Mouse (Mus musculus): ENCODE results near the gene Kat2b.
"Not testable (repeated sequence)": the region's sequence is repeated elsewhere in the genome, so short reads cannot be mapped to it uniquely, and the experiment has no call there.

Gene Kat2b

DNA sequence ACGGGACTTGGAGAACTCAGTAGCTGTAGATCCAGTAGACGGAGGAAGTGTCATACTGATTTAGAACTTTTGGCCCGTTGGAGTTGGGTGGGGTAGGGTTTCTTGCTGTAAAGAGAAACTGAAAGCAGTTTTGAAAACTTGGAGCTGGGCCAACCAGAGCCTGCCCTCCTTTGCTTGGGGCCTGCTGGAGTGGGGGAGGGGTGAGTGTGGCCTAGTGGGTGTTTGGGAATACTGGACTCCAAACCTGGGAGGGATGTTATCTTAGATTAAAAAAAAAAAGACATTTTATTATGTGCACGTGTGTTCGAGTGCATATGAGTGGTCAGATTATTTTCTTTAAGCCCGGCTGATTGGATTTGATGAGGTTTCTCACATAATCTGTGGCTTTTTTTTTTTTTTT is 3.2 kb downstream of the Kat2b start:
- peak; percentile 73 for DNase-seq (ENCODE audit: low spot score)

DNA sequence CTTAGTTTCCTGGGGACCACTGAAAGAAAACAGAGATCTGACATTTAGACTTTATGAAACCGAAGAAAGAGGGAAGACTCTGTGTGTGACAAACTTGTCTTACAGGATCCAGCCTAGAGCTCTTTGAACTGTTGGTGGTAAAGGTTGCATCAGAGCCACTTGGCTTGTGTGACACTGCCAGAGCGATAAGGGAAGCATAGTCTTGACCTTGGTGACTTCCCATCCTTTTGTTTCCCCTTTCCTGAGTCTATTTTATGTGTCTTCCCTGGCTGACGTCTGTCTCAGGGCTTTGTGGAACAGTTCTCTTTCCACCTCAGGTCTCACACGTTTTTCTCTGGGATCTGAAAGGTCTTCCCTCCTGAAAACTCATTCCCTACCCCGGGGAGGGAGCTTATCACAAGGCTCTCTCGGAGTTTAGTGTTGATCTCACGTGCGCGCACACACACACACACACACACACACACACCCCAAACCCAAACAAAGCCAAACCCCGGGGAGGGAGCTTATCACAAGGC is 3.8 kb downstream of the Kat2b start:
- no peak for DNase-seq (ENCODE audit: low spot score)

DNA sequence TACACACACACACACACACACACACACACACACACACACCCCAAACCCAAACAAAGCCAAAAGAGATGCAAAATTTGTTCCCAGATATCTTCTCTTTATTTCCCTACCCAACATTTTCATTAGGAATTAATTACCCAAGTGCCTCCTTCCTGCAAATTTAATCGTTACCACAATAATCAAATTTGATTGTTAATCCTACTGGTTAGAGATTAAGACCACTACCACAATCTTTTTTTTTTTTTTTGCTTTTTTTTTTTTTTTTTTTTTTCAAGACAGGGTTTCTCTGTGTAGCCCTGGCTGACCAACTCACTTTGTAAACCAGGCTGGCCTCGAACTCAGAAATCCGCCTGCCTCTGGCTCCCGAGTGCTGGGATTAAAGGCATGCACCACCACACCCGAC is 4.3 kb downstream of the Kat2b start:
- DNase-seq (ENCODE audit: low spot score): not testable (repeated sequence)

DNA sequence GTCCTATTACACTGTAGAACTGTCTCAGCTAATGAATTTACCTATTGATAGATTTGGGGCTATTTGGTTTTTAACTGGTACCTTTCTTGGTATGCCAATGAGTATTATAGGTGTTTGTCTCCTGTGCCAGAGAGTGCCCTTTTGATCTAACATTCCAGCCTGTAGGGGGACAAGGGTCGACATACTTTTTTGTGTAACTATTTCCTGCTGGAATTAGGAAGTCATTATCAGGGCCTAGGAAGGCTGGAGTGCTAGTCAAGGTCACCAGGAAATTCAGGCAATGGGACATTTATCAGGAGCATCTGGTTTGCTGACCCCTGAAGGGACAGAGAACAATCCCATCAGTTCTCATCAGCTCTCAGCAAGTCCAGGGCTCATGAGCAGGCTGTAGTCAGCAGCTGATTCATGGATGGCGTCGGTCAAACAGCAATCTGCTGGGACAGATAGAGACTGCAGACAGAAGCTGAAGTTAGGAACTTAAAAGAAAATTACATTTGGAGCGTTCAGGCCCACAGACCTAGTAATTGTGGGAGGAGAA is 6.4 kb downstream of the Kat2b start:
- no peak for DNase-seq (ENCODE audit: low spot score)

DNA sequence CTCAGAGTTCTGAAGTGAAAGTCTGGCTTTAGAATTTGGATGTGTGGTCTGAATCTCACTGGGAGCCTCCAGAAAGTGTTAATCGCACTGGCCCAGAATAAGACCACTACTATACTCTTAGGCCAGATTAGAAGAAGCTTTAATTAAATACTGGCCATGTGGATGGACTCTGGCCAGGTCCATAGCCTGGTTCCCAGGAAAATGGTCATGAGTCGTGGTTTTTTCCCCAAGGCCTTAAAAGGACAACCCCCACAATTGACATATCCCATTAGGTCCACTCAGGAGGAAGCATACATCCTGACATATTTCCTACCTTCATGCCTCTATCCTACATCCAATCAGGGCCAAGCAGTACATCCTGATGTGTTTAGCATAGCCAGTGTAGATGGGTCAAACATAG is 10.5 kb downstream of the Kat2b start:
- DNase-seq (ENCODE audit: low spot score): no peak

DNA sequence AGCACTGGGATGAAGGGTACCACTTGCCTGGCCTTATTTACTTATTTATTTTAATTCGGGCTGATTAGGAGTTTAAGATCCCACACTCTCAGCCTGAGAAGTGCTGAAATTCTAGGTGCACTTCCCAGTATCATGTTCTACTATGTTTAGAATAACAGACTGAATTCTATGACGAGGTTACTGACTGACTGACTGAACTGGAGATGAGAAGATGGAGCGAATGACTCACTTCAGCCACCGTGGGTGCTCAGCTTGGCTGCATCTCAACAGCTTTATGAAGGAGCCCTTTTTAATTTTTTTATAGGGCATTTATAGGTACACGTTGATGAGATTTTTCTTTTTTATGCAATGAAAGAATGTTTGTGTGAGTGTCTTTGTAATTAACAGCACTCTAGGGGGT is 11.1 kb downstream of the Kat2b start:
- no peak for DNase-seq (ENCODE audit: low spot score)

DNA sequence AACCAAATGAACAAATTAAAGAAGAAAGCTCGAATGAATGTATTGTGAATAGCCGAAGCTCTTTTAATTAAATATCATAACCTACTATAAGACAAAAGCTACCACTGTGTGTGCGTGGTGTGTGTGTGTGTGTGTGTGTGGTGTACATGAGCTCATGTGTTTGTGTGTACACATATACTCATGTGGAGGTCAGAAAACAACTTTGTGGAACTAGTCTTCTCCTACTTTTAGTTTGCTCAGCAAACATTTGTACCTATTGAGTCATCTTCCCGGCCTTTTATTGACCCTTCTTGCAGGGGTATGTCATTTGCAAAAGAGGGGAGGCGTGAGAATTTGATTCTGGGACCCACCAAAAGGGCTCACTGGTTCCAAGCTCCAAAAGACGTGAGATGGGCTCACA is 11.6 kb downstream of the Kat2b start:
- DNase-seq (ENCODE audit: low spot score): no peak

DNA sequence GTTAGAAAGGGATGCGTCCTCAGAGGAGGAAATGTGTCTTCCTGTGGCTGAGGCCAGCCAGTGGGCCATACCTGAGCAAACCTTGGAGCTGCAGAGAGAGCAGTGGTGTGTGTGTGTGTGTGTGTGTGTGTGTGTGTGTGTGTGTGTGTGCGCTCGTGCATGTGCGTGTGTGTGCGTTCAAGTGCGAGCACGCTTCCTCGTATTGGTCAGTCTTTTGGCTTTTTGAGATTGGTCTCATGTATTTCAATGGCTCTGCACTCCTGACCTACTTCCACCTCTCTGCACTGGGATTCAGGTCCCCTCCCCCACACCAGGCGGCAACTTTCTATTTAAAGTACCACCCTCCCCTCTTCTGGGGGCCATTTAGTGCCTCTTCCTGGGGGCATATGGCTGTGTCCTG is 12.1 kb downstream of the Kat2b start:
- DNase-seq (ENCODE audit: low spot score): no peak

DNA sequence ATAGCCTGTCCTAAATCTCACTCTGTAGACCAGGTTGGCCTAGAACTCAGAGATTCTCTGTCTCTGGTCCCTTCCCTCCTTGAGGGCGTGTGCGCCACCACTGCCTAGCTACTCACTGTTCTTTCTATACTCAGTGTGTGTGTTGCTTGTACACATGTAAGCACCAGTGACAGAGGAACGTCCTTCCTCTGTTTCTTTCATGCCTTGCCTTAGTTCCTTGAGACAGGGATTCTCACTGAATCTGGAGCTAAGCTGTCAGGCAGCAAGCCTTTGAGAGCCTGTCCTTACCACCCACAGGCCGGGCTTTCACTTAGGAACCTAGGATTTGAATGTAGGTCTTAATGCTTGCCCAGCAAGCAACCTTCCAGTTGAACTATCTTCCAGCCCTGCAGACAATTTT is 13.0 kb downstream of the Kat2b start:
- no peak for DNase-seq (ENCODE audit: low spot score)

DNA sequence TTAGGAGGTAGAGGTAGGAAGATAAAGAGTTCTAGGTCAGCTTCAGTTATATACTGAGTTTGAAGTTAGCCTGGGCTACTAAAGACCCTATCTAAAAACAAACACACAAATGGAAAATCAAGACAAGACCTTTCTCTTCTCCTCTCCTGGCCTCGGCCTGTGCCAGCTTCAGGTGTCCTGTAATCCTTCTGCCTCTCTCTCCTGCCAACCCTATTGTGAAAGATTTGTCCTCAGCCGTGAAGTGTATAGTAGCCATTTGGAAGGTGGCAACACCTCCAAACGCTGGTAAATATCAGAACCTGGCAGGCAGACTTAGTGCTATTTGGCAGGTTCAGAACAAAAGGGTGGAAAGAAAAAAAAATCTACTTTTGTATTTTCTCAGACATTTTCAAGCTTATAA is 13.6 kb downstream of the Kat2b start:
- no peak for DNase-seq (ENCODE audit: low spot score)

DNA sequence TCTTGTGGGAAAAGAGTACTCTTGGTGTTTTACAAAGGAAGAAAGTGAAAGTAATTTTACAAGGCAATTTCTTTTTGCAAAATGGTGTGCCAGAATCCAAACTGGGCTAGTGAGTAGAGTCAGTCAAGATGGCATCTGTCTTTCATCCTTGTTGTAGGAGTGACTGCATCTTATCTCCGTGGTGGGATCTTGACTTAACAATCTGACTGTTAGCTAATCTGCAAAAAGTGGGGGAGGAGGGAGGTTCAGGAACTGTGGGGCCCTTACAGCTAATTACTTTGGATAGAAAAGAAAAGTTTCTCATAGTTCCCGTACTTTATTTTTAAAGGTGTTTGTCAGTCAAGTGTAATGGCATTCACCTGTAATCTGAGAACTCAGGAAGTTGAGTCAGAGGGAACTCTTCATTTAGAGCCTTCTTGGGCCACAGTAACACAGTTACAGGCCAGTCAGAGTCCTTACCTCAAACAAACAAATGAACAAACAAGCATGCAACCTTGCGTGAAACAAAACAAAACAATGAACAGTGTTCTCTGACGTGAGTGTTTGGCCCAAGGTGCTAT is 15.4 kb downstream of the Kat2b start:
- DNase-seq (ENCODE audit: low spot score): no peak

DNA sequence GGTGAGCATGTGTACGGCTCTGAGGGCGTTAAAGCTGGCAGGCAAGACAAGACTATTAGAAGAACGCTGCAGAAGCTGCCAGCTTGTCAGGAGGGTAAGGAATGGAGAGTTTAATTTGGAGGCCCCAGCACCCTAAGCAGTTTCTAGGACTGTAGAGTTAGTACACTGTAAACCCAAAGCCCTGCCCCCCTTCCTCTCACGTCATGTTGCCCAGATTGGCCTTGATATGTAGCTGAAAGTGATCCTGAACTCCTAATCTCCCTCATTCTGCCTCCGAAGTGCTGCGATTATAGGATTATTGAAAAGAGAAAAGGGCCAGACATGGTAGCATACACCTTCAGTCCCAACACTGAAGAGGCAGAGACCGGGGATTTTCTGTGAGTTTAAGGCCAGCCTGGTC is 16.1 kb downstream of the Kat2b start:
- DNase-seq (ENCODE audit: low spot score): no peak

DNA sequence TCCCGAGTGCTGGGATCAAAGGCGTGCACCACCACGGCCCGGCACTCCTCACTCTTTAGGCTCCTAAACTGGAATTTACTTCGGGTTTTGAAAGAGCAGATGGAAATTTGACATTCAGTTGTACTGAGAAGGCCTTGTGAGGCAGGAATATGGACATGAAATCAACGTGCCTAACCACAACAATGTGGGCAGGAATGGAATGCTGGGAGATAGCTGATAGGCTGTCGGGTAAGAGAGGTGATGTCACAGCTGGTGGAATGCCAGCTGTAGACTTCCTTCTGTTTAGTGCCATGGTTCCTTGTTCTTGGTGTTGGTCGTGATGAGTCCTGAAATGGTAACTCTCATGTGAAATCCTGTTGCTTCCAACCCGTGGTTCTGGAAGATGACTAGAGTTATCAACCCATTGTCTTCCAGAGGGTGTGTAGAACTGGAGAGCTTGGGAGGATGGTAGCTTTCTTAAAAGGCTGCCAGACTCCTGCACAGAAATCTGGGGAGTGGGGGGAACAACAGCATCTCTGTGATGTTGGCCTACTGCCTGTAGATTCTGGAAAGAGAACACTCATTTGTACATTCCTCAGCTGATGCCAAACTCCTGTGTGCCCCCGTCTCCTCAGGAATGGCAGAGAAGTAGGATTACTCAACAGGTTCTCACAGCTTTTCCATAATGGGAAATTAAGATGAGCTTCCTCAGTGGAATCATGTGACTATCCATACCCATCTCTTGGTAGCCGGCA is 17.4 kb downstream of the Kat2b start:
- no peak for DNase-seq (ENCODE audit: low spot score)

DNA sequence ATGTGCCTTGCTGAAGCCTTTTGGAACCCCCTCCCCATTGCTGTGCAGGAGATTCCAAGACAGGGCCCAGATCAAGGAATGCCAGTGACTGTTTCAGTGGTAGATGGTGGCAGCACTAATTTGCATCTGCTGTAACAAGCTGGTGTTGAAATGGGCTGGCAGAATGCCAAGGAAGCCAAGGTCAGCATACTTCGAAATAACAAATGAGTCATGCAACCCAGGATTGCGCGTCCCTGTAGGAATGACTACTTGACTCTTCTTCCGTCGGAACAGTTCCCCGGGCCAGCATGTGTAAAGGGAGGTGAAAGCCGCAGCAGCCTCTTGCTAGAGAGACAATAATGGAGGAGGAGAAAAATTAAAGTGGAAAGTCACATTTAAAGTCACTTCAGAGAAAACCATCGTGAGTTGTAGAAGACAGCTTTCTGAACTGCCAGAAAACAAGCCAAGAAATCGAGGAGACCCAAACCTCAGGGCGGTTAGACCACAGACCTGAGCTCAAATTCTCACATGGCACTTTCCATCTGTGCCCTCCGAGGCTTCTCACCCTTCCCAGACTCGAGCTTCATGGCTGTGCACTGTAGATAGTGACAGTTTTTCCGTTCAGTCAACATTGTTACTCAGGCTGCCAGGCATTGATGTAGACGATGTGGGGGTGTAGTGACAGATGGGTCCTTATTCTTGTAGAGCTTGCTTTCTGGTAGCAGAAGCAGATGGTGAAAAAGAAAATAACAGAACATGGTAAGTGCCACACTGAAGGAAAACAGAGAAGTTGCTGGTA is 20.6 kb downstream of the Kat2b start:
- DNase-seq (ENCODE audit: low spot score): peak; percentile 75

DNA sequence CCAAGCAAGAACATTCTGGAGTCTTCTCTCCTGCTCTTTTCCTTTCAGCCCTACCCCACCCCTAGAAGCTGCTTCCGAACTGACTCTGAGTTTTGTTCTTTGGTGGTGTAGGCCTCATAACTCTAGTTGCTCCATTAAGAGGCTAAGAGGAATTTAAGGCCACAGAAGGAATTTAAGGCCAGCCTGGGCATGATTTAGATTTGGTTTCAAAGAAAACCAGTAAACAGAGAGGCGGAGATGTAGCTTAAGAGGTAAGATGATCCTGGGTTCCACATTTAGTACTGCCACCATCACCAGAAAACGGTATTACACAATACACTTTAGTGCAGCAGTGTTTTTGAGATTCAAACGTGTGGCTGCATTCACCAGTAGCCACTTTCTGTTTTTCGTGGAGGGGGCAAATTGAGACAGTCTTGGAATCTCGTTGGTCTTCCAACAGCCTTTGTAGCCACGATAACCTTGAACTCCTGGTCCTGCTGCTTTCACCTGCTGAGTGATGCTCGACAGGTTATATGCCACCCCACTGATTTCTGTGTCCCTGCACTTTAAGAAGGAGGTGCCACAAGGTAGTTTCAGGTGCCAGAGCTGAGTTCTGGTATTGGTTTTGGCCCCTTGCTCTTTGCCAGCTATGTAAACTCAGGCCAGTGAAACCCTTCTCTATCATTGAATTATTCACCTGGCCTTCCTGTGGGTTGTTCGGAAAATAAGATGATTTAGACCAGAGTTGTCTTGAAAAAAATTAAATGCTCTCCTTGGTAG is 21.6 kb downstream of the Kat2b start:
- DNase-seq (ENCODE audit: low spot score): no peak

DNA sequence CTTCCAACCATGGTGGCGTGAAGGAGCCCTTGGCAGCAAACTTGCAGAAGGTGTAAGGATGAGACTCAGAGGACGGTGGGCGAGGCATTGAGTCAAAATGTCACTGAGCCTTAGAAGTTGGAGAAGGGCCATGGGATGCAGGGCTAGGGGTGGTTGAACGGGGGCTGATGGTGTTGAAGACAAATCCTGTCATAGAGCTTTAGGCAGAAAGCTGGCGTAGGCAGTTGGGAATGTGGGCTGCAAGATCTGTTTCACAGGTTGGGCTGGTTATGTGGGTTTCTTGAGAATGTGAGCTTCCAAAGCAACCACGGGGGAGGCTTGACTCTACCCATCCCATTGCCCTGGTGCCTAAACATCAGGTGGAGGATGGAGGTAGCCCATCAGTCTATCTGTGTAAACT is 23.4 kb downstream of the Kat2b start:
- no peak for DNase-seq (ENCODE audit: low spot score)

DNA sequence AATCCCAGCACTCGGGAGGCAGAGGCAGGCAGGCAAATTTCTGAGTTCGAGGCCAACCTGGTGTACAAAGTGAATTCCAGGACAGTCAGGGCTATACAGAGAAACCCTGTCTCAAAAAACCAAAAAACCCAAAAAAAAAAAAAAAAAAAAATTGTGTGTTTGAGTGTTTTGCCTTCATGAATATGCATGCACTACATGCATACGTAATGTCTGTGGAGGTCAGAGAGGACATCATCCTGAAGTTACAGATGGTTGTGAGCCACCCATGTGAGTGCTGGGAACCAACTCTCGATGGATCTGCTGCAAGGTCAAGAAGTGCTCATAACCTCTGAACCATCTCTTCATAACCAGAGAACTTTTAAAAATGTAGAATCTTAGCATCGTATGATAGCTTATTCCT is 25.2 kb downstream of the Kat2b start:
- DNase-seq (ENCODE audit: low spot score): no peak

DNA sequence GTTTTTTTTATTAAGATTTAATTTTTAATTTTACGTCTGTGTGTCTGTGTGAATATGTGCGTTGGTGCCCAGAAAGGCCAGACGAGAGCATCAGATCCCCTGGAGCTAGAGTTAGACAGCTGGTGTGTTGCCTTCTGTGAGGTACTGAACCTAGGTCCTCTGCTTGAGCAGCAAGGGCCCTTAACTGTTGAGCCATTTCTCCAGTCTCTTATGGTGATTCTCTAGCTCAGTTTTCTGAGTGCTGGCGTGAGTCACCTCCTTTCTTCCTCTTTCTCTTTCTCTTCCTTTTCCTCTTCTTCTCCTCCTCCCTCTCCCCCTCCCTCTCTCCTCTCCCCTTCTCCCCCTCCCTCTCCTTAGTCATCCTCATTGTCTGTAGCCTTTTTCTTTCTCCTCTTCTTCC is 27.9 kb downstream of the Kat2b start:
- DNase-seq (ENCODE audit: low spot score): no peak

DNA sequence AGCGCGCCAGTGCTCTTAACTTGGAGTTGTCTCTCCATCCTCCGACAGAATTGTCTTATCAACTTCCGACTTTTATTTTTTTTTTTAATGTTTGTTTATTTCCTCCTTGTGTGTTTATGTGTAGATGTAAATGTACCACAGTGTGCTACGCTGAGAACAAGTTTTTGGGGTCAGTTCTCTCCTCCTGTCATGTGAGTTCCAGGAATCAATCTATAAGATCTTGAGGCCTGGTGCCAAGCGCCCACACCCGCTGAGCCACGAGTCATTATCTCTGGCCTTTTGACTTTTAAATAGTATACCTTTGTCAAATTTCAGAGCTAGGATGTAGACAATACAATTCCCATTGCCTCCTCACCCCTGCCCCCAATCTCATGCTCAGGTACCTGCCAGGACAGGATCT is 28.9 kb downstream of the Kat2b start:
- no peak for DNase-seq (ENCODE audit: low spot score)

DNA sequence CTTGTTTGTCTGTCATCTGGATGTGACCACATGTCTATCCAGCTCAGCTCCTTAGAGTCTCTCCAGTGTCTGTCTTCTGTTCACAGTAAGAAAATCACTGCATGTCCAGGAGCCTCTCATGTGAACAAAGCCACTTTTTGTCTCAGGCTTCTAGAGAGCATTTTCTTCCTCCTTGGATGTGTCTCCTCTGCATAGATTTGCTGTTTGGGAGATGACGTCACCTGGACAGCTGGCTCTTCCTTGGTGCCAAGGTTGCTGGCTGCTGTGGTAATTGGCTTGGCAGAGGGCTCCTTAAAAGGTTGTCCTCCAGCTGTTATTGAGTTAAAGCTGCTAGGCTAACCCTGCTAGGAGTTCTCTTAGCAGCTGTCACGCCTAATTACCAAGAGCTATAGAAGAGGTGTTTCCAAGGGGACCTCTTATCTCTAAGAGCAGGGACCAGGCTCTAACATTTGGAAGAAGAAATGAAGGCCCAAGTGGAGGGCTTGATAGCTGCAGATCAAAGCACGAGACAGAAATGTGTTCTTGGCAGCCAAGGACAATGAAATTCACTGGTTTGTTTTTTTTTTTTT is 29.7 kb downstream of the Kat2b start:
- peak; percentile 51 for DNase-seq (ENCODE audit: low spot score)

DNA sequence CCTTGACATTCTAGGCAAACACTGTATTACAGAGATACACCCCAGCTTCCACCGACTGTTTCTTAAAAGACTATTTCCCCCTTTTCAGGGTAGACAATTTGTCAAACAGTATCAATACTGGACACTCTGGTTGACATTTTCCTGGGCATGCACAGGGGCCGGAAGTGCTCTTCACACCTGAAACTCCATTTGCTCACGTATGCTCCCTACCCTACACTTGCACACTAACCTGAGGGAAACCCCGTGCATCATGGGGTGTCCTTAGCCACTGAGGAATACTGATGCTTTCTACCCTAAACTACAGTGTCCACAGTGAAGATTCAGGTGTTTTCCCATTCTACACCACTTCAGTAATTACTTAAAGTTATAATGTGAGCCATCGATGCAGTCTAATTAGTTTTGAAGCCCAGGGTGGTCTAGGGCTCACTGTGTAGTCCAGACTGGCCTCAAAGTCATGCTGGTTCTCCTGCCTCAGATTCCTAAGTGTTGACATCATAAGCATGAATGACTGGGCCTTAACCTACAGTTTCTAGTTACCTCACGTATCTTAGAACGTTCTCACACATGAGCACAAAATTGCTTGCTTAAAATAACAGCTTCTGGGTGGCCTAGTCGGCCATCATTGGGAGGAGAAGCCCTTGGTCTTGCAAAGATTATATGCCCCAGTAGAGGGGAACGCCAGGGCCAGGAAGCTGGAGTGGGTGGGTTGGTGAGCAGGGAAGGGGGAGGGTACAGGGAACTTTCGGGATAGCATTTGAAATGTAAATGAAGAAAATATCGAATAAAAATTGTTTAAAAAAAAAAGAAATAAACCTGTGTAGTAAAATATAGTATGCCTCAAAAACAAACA is 30.5 kb downstream of the Kat2b start:
- no peak for DNase-seq (ENCODE audit: low spot score)
